Mouse (Mus musculus): Measurements from ENCODE around the gene Mme. TPM values are rescaled to one million over a fixed set of nuclear protein-coding genes. Genes with fewer than 3 reads are reported as not detected.

Gene Mme
- polyA plus RNA-seq, 1 experiment from 2014 or later, result 1.0 TPM

DNA sequence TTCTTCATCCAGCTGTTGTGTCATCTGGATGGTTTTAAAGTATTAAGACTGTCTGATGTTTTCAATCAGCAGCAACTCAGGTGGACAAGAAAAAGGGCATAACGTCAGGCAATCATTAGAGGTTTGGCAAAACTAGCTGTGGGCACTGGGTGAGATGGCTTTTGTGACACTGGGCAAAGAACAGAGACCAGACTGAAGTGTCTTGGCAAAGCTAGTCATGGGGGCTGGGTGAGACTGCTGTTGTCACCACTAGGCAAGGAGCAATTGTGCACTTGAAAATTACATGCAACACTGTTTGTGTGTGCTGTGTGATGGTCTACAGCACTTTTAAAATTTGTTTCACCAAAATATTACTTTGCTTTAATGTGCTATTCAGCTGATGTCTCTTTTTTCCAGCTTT, 175.9 kb downstream of the Mme start:
- ATAC-seq (replicated peaks; ENCODE audit: low FRiP score), result no peak
- Histone ChIP-seq H3K36me3 (ENCODE audit: control insufficient read depth, insufficient read depth, low read length) (no peaks in the 10 kb centered on the region), H3K4me1 (replicated peaks; ENCODE audit: control insufficient read depth, insufficient read depth, low read length) (no peaks in the 10 kb centered on the region), H3K9ac (ENCODE audit: low read depth, low read length) (no peak overlapping the region), H3K27ac (ENCODE audit: low read depth, low read length) (no peak overlapping the region), H3K4me2 (no peak overlapping the region), H3K4me3 (ENCODE audit: low read depth, low read length) (no peak overlapping the region), H3K27me3 (replicated peaks; ENCODE audit: control insufficient read depth, insufficient read depth, low read length) (no peaks in the 10 kb centered on the region), H3K9me3 (ENCODE audit: control insufficient read depth, low read length) (no peaks in the 10 kb centered on the region)
- DNase-seq (ENCODE audit: low spot score), result no peak
- WGBS, result 57% methylated on average over 1 of the region's 1 CpGs

DNA sequence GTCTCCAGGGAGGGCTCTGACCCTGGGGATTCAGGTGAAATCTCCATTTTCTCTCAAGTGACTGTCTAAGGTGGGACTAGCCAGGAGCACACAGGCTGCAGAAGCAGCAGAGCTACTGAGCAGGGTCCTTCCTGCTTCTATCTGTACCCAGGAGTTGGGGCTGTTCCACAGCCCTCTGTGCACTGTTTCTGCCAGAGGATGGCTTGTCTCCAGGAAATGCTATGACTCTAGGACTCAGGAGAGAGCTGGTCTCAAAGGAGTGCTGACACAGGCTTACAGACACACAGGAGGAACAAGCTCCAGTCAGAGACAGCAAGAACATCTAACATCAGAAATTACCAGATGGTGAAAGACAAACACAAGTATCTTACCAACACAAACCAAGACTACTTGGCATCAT, 176.4 kb downstream of the Mme start:
- H3K27me3 ChIP-seq (replicated peaks; ENCODE audit: control insufficient read depth, insufficient read depth, low read length), result no peaks in the 10 kb centered on the region
- H3K4me2 ChIP-seq, result no peak overlapping the region
- H3K36me3 ChIP-seq (ENCODE audit: control insufficient read depth, insufficient read depth, low read length), result no peaks in the 10 kb centered on the region
- DNase-seq (ENCODE audit: low spot score) (no peak), ATAC-seq (replicated peaks; ENCODE audit: low FRiP score) (no peak)
- H3K9ac ChIP-seq (ENCODE audit: low read depth, low read length), result no peak overlapping the region
- H3K4me3 ChIP-seq (ENCODE audit: low read depth, low read length), result no peak overlapping the region
- no peak overlapping the region for H3K27ac ChIP-seq (ENCODE audit: low read depth, low read length)
- H3K4me1 ChIP-seq (replicated peaks; ENCODE audit: control insufficient read depth, insufficient read depth, low read length), result no peaks in the 10 kb centered on the region
- H3K9me3 ChIP-seq (ENCODE audit: control insufficient read depth, low read length), result no peaks in the 10 kb centered on the region

DNA sequence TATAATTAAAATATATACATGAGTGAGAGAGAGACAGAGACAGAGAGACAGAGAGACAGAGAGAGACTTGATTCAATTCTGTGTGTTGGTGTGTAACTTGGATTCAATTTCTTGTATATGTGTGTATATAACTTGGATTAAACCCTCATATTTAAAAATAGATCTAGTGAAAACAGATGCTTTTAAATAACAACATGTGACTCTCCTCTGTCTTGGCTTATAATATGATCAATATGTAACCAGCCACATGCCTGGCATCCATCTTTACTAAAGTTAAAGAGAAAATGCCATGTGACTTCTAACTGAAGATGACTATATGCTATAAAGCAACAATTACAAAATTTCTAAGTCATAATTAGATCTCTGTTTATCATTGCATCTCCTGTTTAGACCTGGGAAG, 182.2 kb downstream of the Mme start:
- Histone ChIP-seq H3K9me3 (ENCODE audit: control insufficient read depth, low read length) (no peaks in the 10 kb centered on the region), H3K4me1 (replicated peaks; ENCODE audit: control insufficient read depth, insufficient read depth, low read length) (no peaks in the 10 kb centered on the region), H3K27me3 (replicated peaks; ENCODE audit: control insufficient read depth, insufficient read depth, low read length) (no peaks in the 10 kb centered on the region), H3K4me3 (ENCODE audit: low read depth, low read length) (no peak overlapping the region), H3K9ac (ENCODE audit: low read depth, low read length) (no peak overlapping the region), H3K36me3 (ENCODE audit: control insufficient read depth, insufficient read depth, low read length) (no peaks in the 10 kb centered on the region), H3K27ac (ENCODE audit: low read depth, low read length) (no peak overlapping the region), H3K4me2 (no peak overlapping the region)
- ATAC-seq (replicated peaks; ENCODE audit: low FRiP score) (no peak), DNase-seq (ENCODE audit: low spot score) (no peak)

Other genes starting within 250 kb of the Mme start
- not detected in 2 replicates for gene Gm34302, start 242.3 kb downstream of the Mme start, polyA plus RNA-seq (2014; fragmentation: Nextera tagmentation; extraction: Ambion mirVana)

Data from liver, embryonic 11.5 days (tissue).